Mouse (Mus musculus): ENCODE data around the gene Exd2. TPM values are rescaled to one million over a fixed set of nuclear protein-coding genes. Genes with fewer than 3 reads are reported as not detected.

Exd2 gene
- polyA plus RNA-seq, 1 experiment: 27.3 TPM

GRCm38 (mm10) chr12:80549646-80550045 is 86.8 kb downstream of the Exd2 start:
- DNase-seq (ENCODE audit: low spot score): no peak

Other genes starting within 250 kb of the Exd2 start
- gene Actn1, start 202.7 kb upstream of the Exd2 start, polyA plus RNA-seq (2012; rRNA removed): 435 and 605 TPM in 2 replicates
- gene Dcaf5, start 26.5 kb upstream of the Exd2 start, polyA plus RNA-seq (2012; rRNA removed): 21.2 and 23.9 TPM in 2 replicates
- gene Galnt16, start 55.2 kb downstream of the Exd2 start, polyA plus RNA-seq (2012; rRNA removed): 13.2 and 21.2 TPM in 2 replicates
- 32.1 and 33.1 TPM in 2 replicates for gene Slc39a9, start 180.8 kb downstream of the Exd2 start, polyA plus RNA-seq (2012; rRNA removed)
- 112 and 134 TPM in 2 replicates for gene Erh, start 181.2 kb downstream of the Exd2 start, polyA plus RNA-seq (2012; rRNA removed)
- gene Plekhd1, start 229.5 kb downstream of the Exd2 start, polyA plus RNA-seq (2012; rRNA removed): 6.5 and 7.7 TPM in 2 replicates